Mouse (Mus musculus): ENCODE measurements at regions not wholly inside any gene's neighbourhood (a gene's known extent, or its start where the extent isn't known, plus 50 kb on each side); places are given as distances from the start of the nearest gene placed in this dataset.

- no peak for ATAC-seq (ENCODE audit: low read depth)
- 57% methylated on average over 3 of the region's 3 CpGs for WGBS
- H3K36me3 ChIP-seq (ENCODE audit: control insufficient read depth, insufficient read depth, low read length) = no peaks in the 10 kb centered on the region
Measured at GRCm38 (mm10) chr12:69101965-69102364, 57.0 kb downstream of the Rps29 start.

GRCm38 (mm10) chr12:69094856-69095255, 64.1 kb downstream of the Rps29 start:
- Histone ChIP-seq H3K27me3 (ENCODE audit: control insufficient read depth, insufficient read depth, low read depth, low read length) (no peaks in the 10 kb centered on the region), H3K9ac (ENCODE audit: low read length) (no peak overlapping the region), H3K27ac (ENCODE audit: low read length) (no peak overlapping the region), H3K4me2 (ENCODE audit: low read depth, low read length) (no peak overlapping the region), H3K36me3 (ENCODE audit: control insufficient read depth, insufficient read depth, low read length) (no peaks in the 10 kb centered on the region), H3K9me3 (ENCODE audit: control insufficient read depth, low read length) (no peaks in the 10 kb centered on the region), H3K4me1 (replicated peaks; ENCODE audit: control insufficient read depth, insufficient read depth, low read length) (no peaks in the 10 kb centered on the region), H3K4me3 (ENCODE audit: low read length) (no peak overlapping the region)
- ATAC-seq (ENCODE audit: low read depth) = no peak
- 79% methylated on average over 8 of the region's 8 CpGs for WGBS

More at GRCm38 (mm10) chr12:69101965-69102364, 57.0 kb downstream of the Rps29 start:
- H3K9me3 ChIP-seq (ENCODE audit: control insufficient read depth, low read length) = no peaks in the 10 kb centered on the region
- H3K4me1 ChIP-seq (replicated peaks; ENCODE audit: control insufficient read depth, insufficient read depth, low read length) = no peaks in the 10 kb centered on the region
- no peak overlapping the region for H3K27ac ChIP-seq (ENCODE audit: low read length)
- H3K27me3 ChIP-seq (ENCODE audit: control insufficient read depth, insufficient read depth, low read depth, low read length) = no peaks in the 10 kb centered on the region
- no peak overlapping the region for H3K4me3 ChIP-seq (ENCODE audit: low read length)
- H3K4me2 ChIP-seq (ENCODE audit: low read depth, low read length) = no peak overlapping the region
- H3K9ac ChIP-seq (ENCODE audit: low read length) = no peak overlapping the region

- no peaks in the 10 kb centered on the region for H3K27me3 ChIP-seq (ENCODE audit: control insufficient read depth, insufficient read depth, low read depth, low read length)
- no peak for ATAC-seq (ENCODE audit: low read depth)
- no peaks in the 10 kb centered on the region for H3K4me1 ChIP-seq (replicated peaks; ENCODE audit: control insufficient read depth, insufficient read depth, low read length)
- no peak overlapping the region for H3K4me3 ChIP-seq (ENCODE audit: low read length)
- WGBS = 54% methylated on average over 13 of the region's 13 CpGs
- no peak overlapping the region for H3K27ac ChIP-seq (ENCODE audit: low read length)
- H3K9ac ChIP-seq (ENCODE audit: low read length) = no peak overlapping the region
- H3K9me3 ChIP-seq (ENCODE audit: control insufficient read depth, low read length) = no peaks in the 10 kb centered on the region
- H3K4me2 ChIP-seq (ENCODE audit: low read depth, low read length) = no peak overlapping the region
- no peaks in the 10 kb centered on the region for H3K36me3 ChIP-seq (ENCODE audit: control insufficient read depth, insufficient read depth, low read length)
Measured at GRCm38 (mm10) chr12:69093073-69093797, 65.8 kb downstream of the Rps29 start.

DNA sequence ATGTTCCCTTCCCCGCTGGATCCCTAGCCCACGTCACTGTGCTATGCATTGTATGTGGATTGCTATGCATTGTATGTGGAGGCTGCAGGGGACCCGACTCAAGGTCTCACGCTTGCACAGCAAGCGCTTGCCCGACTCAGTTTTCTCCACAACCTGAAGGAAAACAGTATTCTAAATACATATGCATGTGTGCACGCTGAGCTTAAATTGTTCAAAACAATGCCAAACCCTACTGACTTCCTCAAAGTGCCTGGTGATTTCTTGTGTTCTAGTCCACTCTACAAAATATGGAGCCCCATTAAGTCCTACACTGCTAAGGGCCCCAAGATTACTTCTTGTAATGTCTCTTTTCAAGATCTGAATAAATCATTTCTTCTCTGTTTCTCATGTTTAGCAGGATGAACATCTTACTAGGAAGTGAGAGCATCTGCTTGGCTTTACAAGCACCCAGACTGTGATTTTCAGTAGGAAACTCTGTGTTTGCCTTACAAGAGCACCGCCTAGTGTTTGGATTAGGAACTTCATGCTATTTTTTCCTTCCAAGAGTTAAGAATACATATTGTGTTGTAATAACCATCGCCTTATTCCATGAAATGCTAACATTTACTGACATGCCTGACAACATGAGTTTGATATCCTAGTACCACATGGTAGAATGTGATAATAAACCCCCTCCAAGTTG, 70.9 kb downstream of the Rps29 start:
- Histone ChIP-seq H3K4me2 (ENCODE audit: low read depth, low read length) (no peak overlapping the region), H3K9ac (ENCODE audit: low read length) (no peak overlapping the region), H3K27ac (ENCODE audit: low read length) (no peak overlapping the region), H3K4me1 (replicated peaks; ENCODE audit: control insufficient read depth, insufficient read depth, low read length) (no peaks in the 10 kb centered on the region), H3K9me3 (ENCODE audit: control insufficient read depth, low read length) (no peaks in the 10 kb centered on the region), H3K36me3 (ENCODE audit: control insufficient read depth, insufficient read depth, low read length) (no peaks in the 10 kb centered on the region), H3K27me3 (ENCODE audit: control insufficient read depth, insufficient read depth, low read depth, low read length) (no peaks in the 10 kb centered on the region), H3K4me3 (ENCODE audit: low read length) (no peak overlapping the region)
- no peak for ATAC-seq (ENCODE audit: low read depth)
- WGBS = 63% methylated on average over 9 of the region's 9 CpGs

DNA sequence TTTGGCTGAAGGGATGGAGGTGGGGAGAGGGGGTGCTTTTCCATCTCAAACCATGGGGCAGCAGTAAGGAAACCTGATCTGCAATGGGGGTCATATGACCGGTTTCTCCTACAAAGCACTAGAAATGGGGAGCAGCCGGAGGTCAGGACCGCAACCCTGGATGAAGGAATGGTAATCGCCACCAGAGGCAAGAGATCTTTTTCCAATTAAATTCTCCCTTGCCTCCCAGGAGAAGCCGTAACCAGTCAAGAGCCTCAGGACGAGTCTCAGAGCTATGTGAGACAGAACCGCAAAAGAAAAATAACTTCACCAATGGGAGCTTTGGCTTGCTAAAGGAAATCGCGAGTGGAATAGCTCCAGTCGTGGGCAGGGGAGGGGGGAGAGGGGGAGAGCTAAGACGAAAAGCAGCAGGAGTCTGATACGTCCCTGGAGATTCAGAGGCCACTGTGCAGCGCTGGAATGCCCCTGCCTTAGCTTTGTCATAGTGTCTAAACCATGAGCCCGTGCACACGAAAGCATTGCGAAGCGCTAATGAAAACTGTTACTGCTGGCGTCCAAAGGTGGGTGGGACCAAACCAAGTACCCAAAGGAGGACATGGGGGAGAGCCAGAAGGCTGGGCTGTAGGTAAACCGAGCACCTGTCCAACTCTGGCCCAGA, 73.3 kb downstream of the Rps29 start:
- Histone ChIP-seq H3K4me1 (replicated peaks; ENCODE audit: control insufficient read depth, insufficient read depth, low read length) (peaks cover 3% of the 10 kb centered on the region; the same call in 1 of the 2 replicates), H3K27me3 (ENCODE audit: control insufficient read depth, insufficient read depth, low read depth, low read length) (no peaks in the 10 kb centered on the region), H3K9ac (ENCODE audit: low read length) (no peak overlapping the region), H3K36me3 (ENCODE audit: control insufficient read depth, insufficient read depth, low read length) (no peaks in the 10 kb centered on the region), H3K4me2 (ENCODE audit: low read depth, low read length) (peak overlapping the region; percentile 11), H3K4me3 (ENCODE audit: low read length) (no peak overlapping the region), H3K27ac (ENCODE audit: low read length) (no peak overlapping the region), H3K9me3 (ENCODE audit: control insufficient read depth, low read length) (no peaks in the 10 kb centered on the region)
- WGBS = 38% methylated on average over 19 of the region's 19 CpGs
- ATAC-seq (ENCODE audit: low read depth) = no peak

DNA sequence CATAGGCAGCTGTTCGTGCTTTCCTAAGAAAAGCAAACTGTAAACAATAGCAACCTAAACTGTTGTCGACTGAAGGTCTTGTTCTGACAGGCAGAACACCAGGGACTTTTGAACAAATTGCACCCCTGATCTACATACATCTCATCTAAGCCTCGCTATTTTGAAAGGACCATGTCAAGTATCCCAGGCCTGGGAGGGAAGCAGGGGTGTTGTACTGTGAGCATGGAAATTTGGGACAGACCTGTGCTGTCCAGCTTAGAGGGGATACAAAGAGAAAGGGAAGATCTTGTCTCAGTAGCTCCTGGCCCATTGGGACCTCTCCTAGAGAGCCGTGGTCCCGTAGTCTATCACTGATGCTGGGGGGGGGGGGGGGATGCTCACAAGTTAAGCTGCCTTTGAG, 74.3 kb downstream of the Rps29 start:
- Histone ChIP-seq H3K27me3 (ENCODE audit: control insufficient read depth, insufficient read depth, low read depth, low read length) (no peaks in the 10 kb centered on the region), H3K36me3 (ENCODE audit: control insufficient read depth, insufficient read depth, low read length) (no peaks in the 10 kb centered on the region), H3K9me3 (ENCODE audit: control insufficient read depth, low read length) (no peaks in the 10 kb centered on the region), H3K9ac (ENCODE audit: low read length) (no peak overlapping the region), H3K4me1 (replicated peaks; ENCODE audit: control insufficient read depth, insufficient read depth, low read length) (peaks cover 3% of the 10 kb centered on the region; the same call in 1 of the 2 replicates), H3K27ac (ENCODE audit: low read length) (no peak overlapping the region), H3K4me3 (ENCODE audit: low read length) (no peak overlapping the region), H3K4me2 (ENCODE audit: low read depth, low read length) (no peak overlapping the region)
- no peak for ATAC-seq (ENCODE audit: low read depth)
- 75% methylated on average over 5 of the region's 5 CpGs for WGBS

DNA sequence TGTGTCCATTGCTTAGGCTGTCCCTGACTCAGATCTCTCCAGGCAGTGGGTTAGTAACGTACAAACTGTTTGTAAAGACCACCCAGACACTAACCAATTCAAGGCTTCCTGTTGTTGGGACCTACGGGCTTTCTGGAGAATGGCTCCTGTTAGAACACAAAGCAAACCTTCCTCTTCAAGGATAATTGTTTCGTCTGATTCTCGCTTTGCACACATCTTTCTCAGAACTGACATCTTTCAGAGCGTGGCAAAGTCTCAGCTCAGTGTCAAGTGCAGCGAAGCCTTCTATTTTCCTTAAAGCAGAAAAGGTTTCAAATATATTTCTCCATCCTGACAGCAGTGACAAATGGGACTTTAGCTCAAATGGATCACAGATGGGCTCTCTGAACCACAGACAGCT, 76.9 kb downstream of the Rps29 start:
- Histone ChIP-seq H3K36me3 (ENCODE audit: control insufficient read depth, insufficient read depth, low read length) (no peaks in the 10 kb centered on the region), H3K4me2 (ENCODE audit: low read depth, low read length) (no peak overlapping the region), H3K9ac (ENCODE audit: low read length) (no peak overlapping the region), H3K4me3 (ENCODE audit: low read length) (no peak overlapping the region), H3K27me3 (ENCODE audit: control insufficient read depth, insufficient read depth, low read depth, low read length) (no peaks in the 10 kb centered on the region), H3K27ac (ENCODE audit: low read length) (no peak overlapping the region), H3K4me1 (replicated peaks; ENCODE audit: control insufficient read depth, insufficient read depth, low read length) (peaks cover 3% of the 10 kb centered on the region; the same call in 1 of the 2 replicates), H3K9me3 (ENCODE audit: control insufficient read depth, low read length) (no peaks in the 10 kb centered on the region)
- no peak for ATAC-seq (ENCODE audit: low read depth)
- 22% methylated on average over 6 of the region's 6 CpGs for WGBS

DNA sequence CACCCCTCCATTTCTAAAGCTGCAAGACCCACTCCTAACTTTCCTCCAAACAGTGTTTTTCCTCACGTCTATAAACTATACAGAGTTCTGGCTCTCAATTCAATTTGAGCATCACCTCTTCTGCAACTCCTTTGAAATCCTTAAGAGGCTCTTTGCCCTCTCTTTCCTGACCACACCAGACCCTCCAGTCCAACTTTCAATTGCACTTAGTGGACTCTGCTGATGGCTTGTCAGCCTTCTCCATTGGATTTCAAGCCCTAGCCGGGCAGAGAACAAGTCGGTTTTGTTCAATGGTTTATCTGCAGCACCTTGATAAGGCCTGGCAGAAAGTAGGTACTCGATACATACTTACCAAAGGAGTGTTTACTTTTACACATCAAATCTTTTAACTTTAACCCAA, 119.4 kb downstream of the Rps29 start:
- 48% methylated on average over 4 of the region's 4 CpGs for WGBS
- Histone ChIP-seq H3K4me3 (ENCODE audit: low read length) (no peak overlapping the region), H3K27me3 (ENCODE audit: control insufficient read depth, insufficient read depth, low read depth, low read length) (no peaks in the 10 kb centered on the region), H3K36me3 (ENCODE audit: control insufficient read depth, insufficient read depth, low read length) (no peaks in the 10 kb centered on the region), H3K9me3 (ENCODE audit: control insufficient read depth, low read length) (no peaks in the 10 kb centered on the region), H3K4me1 (replicated peaks; ENCODE audit: control insufficient read depth, insufficient read depth, low read length) (no peaks in the 10 kb centered on the region), H3K27ac (ENCODE audit: low read length) (no peak overlapping the region), H3K9ac (ENCODE audit: low read length) (no peak overlapping the region), H3K4me2 (ENCODE audit: low read depth, low read length) (no peak overlapping the region)
- peak; percentile 91 for ATAC-seq (ENCODE audit: low read depth)

- Histone ChIP-seq H3K27ac (ENCODE audit: low read length) (no peak overlapping the region), H3K36me3 (ENCODE audit: control insufficient read depth, insufficient read depth, low read length) (no peaks in the 10 kb centered on the region), H3K4me3 (ENCODE audit: low read length) (peak overlapping the region; percentile 25; the same call in 1 of the 2 replicates), H3K9ac (ENCODE audit: low read length) (peak overlapping the region; percentile 50), H3K27me3 (ENCODE audit: control insufficient read depth, insufficient read depth, low read depth, low read length) (no peaks in the 10 kb centered on the region), H3K9me3 (ENCODE audit: control insufficient read depth, low read length) (no peaks in the 10 kb centered on the region), H3K4me1 (replicated peaks; ENCODE audit: control insufficient read depth, insufficient read depth, low read length) (0 out of 2 replicates have a peak, but pooled peaks cover 2% of the 10 kb centered on the region), H3K4me2 (ENCODE audit: low read depth, low read length) (peak overlapping the region; percentile 52)
- WGBS = 34% methylated on average over 17 of the region's 17 CpGs
- ATAC-seq (ENCODE audit: low read depth) = no peak
Measured at GRCm38 (mm10) chr12:69023594-69023993, 135.4 kb downstream of the Rps29 start.

Measured in lung, embryonic 16.5 days (tissue).